Mouse (Mus musculus) neural tube, embryonic 15.5 days (tissue): ENCODE results near the gene Ctsk. TPM values are rescaled to one million over a fixed set of nuclear protein-coding genes. Genes with fewer than 3 reads are reported as not detected.

ENCODE experiments used
- polyA plus RNA-seq: library from polyadenylated mRNA; unstranded; fragments of >200 nt; fragmentation: Nextera tagmentation; extraction: Ambion mirVana; gene quantifications from 2 replicates; pipeline ENCODE4 v1.2.1, GENCODE M21; 2015

Ctsk gene
- polyA plus RNA-seq, 1 experiment from 2014 or later = 12.0 TPM

Other genes starting within 250 kb of the Ctsk start
- 0.29 TPM in 1 of 2 replicates, not detected in the other for gene Bnipl, start 248.1 kb upstream of the Ctsk start, polyA plus RNA-seq
- gene Mindy1, start 217.9 kb upstream of the Ctsk start, polyA plus RNA-seq = 37.3 and 37.4 TPM in 2 replicates
- gene Prune1, start 217.2 kb upstream of the Ctsk start, polyA plus RNA-seq = 57.3 and 61.7 TPM in 2 replicates
- gene Anxa9, start 192.1 kb upstream of the Ctsk start, polyA plus RNA-seq = 0.40 and 0.41 TPM in 2 replicates
- 93.4 and 102 TPM in 2 replicates for gene Cers2, start 184.5 kb upstream of the Ctsk start, polyA plus RNA-seq
- gene Setdb1, start 142.1 kb upstream of the Ctsk start, polyA plus RNA-seq = 37.6 and 38.3 TPM in 2 replicates
- not detected in 2 replicates for gene 4930558C23Rik, start 96.4 kb upstream of the Ctsk start, polyA plus RNA-seq
- 14.2 and 20.5 TPM in 2 replicates for gene Arnt, start 64.9 kb upstream of the Ctsk start, polyA plus RNA-seq
- 22.4 and 25.4 TPM in 2 replicates for gene Ctss, start 27.5 kb downstream of the Ctsk start, polyA plus RNA-seq
- not detected in 2 replicates for gene Hormad1, start 60.4 kb downstream of the Ctsk start, polyA plus RNA-seq
- gene Golph3l, start 89.7 kb downstream of the Ctsk start, polyA plus RNA-seq = 24.8 and 28.1 TPM in 2 replicates
- gene Ensa, start 125.7 kb downstream of the Ctsk start, polyA plus RNA-seq = 102 and 109 TPM in 2 replicates
- 41.4 and 42.0 TPM in 2 replicates for gene Mcl1, start 159.5 kb downstream of the Ctsk start, polyA plus RNA-seq
- 1.3 and 1.6 TPM in 2 replicates for gene Adamtsl4, start 188.7 kb downstream of the Ctsk start, polyA plus RNA-seq
- gene Ecm1, start 240.3 kb downstream of the Ctsk start, polyA plus RNA-seq = 11.6 and 11.8 TPM in 2 replicates